Mouse (Mus musculus) right cerebral cortex, adult 2 months (tissue): ENCODE data around the gene Wdr77.
"Not testable (repeated sequence)": the region's sequence is repeated elsewhere in the genome, so short reads cannot be mapped to it uniquely, and the experiment has no call there.

Experiments used
- DNase-seq, 2 experiments: peaks; one replicate each; pipeline ENCODE4 v3.0.0; 2021 to 2022; ENCODE audit warnings: low spot score in 2 of 2

Gene Wdr77

DNA sequence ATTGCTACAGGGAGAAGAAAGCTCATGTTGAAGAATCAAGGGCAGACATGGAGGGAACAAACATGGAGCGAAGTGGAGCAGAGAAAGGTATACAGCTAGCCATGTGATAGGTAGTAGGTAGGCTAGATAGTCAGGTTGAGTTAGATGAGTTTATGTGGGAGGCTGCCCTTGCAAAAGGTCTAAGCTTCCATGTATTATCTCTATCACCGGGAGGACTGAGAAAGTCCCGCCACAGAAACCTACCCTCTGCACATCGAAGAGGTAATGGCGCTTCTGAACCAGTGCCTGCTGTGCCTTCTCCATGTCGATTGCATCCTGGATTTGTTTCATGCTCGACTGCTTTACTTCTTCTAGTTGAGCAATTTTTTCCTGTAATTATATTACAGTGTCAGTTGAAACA is 7.8 kb upstream of the Wdr77 start:
- DNase-seq: no peak

DNA sequence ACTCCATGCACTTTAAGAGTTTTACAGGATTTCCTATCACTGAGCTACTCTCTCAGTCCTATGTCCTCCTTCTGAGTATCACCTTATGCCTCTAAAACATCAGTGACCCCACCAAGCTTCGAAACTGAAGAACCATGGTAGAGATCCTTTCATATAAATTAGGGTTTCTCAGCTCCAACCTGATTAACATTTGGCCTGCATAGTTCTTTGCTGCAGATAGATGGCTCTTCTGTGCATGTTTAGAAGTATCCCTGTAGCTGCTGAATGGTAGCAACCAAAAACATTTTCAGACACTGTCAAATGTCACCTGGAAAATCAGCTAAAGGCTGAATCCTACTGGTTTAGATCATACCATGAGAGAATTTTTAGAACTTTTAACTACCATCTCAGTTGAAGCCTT is 1.9 kb upstream of the Wdr77 start:
- no peak for DNase-seq

DNA sequence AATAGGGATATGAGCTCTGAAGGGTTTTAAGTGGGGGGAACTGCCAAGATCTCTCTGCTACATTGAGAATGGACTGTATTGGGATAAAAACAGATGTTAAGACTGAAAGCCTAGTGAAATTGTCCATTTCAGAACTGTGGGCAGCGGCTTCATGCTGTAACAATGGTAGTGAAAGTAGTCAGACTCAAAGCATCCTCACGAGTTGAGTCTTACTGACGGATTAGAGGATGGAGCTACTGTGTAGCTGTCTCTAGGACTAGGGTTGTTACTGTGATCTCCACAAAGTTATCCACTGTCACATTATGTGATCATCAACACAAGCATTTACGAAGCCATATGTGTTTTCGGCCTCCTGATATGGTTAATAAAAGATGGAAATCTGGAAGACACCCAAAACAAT is 965 bp upstream of the Wdr77 start:
- DNase-seq: no peak

DNA sequence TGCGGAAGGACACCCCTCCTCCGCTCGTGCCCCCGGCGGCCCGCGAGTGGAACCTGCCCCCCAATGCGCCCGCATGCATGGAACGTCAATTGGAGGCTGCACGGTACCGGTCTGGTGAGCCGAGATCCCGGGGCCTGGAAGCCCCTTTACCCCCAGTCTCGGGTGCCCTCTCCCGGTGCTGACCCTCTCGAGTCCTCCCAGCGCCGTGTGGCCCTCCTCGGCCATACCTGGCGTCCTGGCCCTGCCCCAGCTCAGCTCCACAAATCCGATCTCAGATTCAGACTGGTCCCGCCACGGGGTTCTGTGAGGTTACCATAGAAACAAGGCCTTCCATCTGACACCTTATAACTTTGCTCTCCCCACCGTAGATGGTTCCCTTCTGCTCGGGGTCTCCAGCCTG is 416 bp downstream of the Wdr77 start:
- DNase-seq: no peak

DNA sequence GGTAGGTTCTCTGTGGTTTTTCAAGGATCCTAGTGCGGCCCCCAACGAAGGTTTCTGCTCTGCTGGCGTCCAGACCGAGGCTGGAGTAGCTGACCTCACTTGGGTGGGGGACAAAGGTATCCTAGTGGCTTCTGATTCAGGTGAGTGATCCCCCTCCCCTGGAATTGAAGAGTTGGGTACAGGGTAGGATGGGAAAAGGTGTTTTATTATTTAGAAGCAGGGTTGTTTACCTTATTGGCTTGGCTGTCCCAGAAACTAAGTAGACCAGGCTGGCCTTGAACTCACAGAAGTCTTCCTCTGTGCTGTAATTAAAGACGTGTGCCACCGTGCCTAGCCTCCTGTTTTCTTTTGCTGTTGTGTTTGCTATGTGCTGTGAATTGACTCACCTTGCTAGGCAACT is 830 bp downstream of the Wdr77 start, which contains the start of gene Atp5f1:
TSS of gene Atp5f1 (minus strand) at position 101 of the 400 bp plus-strand sequence.
- DNase-seq: no peak

DNA sequence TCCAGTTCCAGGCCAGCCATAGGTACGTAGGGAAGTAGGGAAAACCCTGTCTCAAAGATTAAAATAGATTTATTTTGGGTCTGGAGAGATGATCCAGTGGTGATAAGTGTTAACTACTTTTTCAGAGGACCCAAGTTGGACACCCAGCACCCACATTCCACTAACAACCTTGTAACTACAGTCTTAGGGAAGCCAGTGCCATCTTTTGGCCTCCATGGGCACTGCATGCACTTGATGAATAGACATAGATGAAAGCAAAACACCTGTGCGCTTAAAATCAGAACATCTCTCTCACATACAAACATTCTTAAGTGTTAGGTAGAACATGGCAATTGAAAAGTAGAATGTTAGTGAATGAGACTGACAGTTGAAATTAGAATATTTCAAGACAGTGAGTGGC is 1.5 kb downstream of the Wdr77 start:
- no peak for DNase-seq

DNA sequence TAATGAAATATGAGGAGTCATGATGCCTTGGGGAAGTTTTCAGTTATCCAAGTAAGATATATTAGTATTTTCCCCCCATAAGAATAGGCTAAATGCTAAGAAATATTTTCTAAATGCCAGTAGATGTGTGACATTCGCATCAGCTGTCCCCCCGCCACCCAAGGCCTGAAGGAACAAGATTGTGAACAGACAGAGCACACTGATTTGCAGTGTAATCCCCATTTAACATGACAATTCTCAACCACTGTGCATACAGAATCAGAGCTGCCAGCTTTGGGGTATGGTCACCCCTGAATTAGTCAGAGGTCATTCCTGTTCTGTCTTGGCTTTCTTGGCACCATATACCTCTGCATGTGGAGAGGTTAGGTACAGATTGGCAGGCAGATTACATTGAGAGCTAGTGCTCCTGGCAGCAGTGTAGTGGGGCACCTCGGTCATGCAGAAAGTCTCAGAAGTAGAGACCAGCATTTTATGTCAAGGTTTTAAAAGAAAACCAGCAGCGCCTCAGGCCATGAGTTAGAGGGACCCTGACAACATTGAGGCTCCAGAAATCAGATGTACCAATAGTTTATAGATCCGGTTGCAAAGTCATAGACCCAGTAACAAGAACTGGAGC is 12.8 kb downstream of the Wdr77 start:
- DNase-seq: no peak

DNA sequence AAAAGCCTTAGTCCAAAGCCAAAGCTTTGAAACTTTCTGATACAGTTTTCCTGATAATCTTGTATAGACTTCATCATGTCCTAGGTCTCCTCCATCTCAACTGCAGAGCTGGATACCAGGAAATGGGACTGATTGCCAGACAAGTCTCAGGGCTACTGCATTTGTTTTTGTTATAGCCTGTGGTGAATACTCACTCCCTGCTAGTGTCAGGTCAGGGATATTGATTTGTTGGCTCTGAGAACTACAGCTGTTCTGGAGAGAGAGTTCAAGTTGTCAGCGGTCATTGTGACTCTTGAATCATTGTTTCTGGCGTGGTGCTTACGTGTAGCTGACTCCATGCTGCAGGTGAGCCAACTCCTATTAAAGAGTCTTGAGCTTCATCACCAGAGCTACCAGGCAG is 14.2 kb downstream of the Wdr77 start, which contains the start of gene Ovgp1:
TSS of gene Ovgp1 (plus strand) at position 301 of the 400 bp plus-strand sequence.
- no peak for DNase-seq

DNA sequence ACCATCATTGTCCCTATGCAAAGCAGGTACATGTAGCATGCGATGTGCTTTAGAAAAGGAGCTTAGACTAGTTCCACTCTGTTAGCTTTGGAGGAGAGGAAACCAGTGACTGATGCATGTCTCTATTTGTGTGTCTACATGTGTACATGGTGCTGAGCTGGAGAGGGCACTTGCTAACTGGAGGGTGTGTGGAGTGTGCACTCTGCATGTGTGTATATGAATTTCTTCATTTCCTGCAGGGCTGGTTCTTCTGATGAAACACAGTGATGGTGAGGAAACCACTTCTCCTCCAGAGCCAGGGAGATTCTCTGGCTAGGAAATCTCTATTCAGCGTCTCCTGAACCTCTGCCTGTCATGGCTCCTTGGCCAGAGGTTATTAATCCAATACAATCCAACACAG is 15.0 kb downstream of the Wdr77 start:
- no peak for DNase-seq

DNA sequence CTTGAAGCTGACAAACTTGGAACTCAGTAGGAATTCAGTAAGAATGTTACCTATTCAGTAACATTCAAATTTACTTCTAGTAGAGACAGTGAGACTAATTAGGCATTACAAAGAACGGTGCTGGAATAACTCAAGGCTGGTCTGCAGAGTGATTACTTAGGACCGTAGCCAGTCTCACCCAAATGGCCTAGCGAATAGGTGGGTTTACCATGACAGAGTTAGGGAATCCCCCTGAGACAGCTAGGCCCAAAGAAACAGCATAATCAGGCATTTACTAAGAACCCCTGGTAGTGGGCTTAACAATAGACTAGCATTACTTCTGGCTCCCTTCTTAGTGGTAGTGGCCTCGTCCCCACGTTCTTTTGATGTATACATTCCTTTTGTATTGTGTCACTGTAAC is 30.4 kb downstream of the Wdr77 start:
- not testable (repeated sequence) for DNase-seq

DNA sequence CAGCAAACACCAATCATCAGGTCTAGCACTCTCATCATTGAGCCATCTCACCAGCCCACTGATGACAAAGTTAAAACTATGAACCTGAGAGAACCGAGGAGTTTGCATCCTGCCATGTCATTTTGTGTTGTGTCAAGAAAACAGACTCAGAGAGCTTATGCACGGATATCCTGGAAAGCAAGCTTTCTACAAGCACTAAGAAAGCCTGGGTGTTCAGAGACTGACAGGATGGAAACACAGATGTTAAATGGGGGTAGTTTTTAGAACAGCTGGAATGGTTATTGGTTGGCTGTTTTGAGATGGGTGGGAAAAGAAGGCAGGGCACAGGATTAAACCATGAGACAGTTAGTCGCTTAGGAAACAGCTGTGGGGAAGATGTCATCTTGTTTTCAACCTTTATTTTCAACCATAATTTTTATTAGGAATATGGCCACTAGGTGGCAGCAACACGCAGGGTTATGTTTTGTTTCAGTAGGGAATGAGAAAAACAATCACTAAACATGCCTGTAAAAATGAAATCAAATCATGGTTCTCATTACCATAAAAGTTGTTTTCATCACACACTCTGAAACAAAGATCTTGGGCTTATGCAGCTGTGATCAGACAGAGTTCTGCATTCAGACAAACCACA is 32.6 kb downstream of the Wdr77 start:
- DNase-seq: peak; percentile 70 to 71

DNA sequence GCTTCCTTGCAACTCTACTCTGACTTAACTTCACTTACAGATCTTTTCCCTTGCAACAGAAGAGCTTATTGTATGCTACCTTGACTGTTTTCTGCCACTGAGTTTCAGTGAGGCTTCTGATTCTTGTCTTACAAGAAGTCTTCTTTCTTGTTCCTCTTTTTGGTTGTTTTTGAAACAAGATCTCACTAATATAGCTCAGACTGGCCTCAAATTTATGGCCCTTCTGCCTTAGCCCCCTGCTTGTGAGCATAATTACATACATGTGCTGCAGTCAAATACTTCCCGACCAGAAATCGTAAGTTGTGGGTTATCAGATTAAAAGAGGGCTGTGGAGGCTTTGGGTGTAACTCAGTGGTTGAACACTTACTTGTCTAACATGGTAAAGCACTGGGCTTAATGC is 35.6 kb downstream of the Wdr77 start:
- DNase-seq: no peak

DNA sequence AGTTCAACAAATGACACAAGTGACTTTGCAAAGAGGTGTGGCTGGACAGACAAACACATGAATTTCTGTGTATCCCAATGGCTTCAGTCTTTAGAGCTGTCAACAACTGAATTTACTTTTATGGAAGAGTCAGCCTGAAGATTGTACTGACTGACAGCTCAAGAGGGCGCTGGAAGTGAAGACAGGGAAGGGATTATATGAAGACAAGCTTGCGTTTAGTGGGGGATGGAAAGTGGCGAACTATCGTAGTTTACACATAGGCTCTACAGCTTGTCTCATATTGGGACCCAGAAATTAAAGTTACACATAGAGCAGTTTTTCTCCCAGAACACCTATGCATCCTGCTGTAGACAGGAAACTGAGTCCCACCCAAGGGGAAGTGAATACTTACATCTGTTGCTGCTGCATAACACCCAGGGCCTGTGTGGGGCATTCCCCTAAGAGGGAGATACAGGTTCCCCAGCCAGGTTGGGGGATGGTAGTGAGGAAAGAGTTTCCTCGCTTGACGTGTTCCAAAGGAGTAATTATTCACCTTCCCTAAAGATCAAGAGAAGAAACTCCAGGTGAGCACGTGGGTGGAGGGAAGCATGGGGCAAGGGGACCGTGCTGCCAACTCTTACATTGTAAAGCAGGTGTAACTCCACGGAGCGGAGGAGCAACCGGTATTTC is 41.7 kb downstream of the Wdr77 start:
- no peak for DNase-seq

DNA sequence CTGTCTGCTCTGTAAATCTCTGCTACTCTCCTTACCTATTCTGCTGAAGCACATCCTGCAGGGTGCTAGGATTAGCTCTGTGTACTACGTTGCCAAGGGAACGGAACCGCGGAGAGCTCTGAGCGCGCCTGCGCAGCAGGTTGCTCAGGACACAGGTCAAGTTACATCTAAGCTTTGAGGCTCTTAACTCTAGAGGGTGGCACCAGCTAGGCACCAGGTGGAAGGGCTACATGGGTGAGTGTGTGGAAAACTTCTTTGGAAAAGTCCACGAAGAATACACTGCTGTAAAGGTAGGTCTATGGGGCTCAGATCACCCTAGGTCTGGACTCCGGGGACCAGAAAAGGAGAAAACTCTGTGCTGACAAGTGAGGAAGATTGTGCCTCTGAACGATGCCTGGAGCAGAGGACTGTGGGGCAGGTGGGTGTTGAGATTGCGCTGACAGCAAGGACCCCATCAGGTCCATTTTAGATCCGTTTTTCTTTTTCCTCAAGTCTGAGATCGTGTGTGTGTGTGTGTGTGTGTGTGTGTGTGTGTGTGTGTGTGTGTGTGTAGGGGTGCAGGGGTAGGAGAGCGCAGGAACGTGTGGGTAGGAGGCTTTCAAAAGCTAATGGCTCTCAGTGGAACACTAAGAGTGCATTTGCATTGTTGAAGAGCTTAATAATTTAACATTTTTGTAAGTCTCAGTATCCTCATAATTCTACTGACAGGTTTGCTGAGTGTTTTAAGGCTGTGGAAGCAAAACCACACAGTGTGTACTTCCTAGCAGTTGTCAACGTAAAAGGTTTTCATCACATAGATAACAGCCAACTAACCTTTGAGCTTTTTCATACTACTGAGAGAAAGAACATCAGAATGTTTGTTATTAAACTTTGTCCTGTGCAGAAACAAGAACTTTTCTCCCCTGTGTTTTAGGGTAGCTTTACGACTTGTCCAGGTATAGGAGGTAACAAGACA is 42.5 kb downstream of the Wdr77 start:
- peak; percentile 41 to 54 for DNase-seq

DNA sequence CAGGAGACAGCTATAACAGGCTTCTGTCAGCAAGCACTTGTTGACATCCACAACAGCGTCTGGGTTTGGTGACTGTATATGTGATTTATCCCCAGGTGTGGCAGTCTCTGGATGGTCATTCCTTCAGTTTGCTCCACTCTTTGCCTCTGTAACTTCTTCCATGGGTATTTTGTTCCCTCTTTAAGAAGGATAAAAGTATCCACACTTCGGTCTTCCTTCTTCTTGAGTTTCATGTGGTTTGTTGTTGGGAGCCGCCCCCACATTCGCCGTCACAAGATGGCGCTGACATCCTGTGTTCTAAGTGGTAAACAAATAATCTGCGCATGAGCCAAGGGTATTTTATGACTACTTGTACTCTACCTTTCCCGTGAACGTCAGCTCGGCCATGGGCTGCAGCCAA is 44.2 kb downstream of the Wdr77 start:
- DNase-seq: not testable (repeated sequence)

DNA sequence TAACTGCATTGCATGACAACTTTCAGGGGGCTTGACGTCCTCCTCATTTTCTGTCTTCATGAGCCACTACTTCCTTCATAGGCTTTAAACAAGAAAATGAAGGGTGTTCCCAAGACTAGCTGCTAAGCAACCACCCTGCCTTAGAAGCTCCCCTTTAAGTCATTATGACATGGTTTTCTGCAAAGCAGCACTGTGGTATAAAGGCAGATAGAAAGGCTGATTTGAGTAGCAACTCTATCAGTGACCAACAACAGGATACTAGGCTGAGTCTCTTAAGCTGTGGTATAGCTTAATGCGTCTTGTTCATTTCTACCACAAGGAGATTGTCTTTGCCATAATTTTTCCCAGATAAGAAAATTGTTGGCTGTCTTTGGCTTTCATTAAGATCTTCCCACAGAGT is 55.4 kb downstream of the Wdr77 start, which contains the start of gene Pifo:
TSS of gene Pifo (minus strand) at position 101 of the 400 bp plus-strand sequence.
- DNase-seq: no peak
